Mouse (Mus musculus) forebrain, embryonic 11.5 days (tissue): Measurements from ENCODE around the gene Gm5426. TPM values are rescaled to one million over a fixed set of nuclear protein-coding genes. Genes with fewer than 3 reads are reported as not detected.
"Not testable (repeated sequence)": the region's sequence is repeated elsewhere in the genome, so short reads cannot be mapped to it uniquely, and the experiment has no call there.

Experiments
- ATAC-seq: fragments of 200-750 bp; cut with Nextera tagmentation; replicated peaks from 2 replicates; pipeline ENCODE4 v1.8.0; 2017; ENCODE audit warnings: moderate TSS enrichment; ENCODE audit not compliant: low FRiP score
- DNase-seq: peaks from one replicate; pipeline ENCODE4 v3.0.0-alpha.2; 2017; ENCODE audit warnings: low spot score
- H3K27ac ChIP-seq: fragments of 300-500 bp; sonication (generic); 2 replicates; pipeline ENCODE4 v1.5.1; 2014; ENCODE audit warnings: low read depth, low read length
- H3K27me3 ChIP-seq: fragments of 300-500 bp; sonication (generic); 2 replicates; pipeline ENCODE4 v1.6.1; 2014; ENCODE audit warnings: mild to moderate bottlenecking, low read length, mixed read lengths; ENCODE audit not compliant: control insufficient read depth, insufficient read depth
- H3K36me3 ChIP-seq: fragments of 300-500 bp; sonication (generic); 2 replicates; pipeline ENCODE4 v1.6.1; 2014; ENCODE audit warnings: mild to moderate bottlenecking, low read length, moderate library complexity, mixed read lengths; ENCODE audit not compliant: control insufficient read depth, insufficient read depth
- H3K4me1 ChIP-seq: fragments of 300-500 bp; sonication (generic); replicated peaks from 2 replicates; pipeline ENCODE4 v1.6.1; 2014; ENCODE audit warnings: low read length, mixed read lengths; ENCODE audit not compliant: control insufficient read depth, insufficient read depth
- H3K4me2 ChIP-seq: fragments of 300-500 bp; sonication (generic); 2 replicates; pipeline ENCODE4 v1.6.1; 2014; ENCODE audit warnings: low read depth, mild to moderate bottlenecking, low read length, moderate library complexity, mixed read lengths; ENCODE audit not compliant: severe bottlenecking
- H3K4me3 ChIP-seq: fragments of 300-500 bp; sonication (generic); 2 replicates; pipeline ENCODE4 v1.5.1; 2014; ENCODE audit warnings: low read depth, low read length
- H3K9ac ChIP-seq: fragments of 300-500 bp; sonication (generic); 2 replicates; pipeline ENCODE4 v1.6.1; 2014; ENCODE audit warnings: low read length
- H3K9me3 ChIP-seq: fragments of 300-500 bp; sonication (generic); 2 replicates; pipeline ENCODE4 v1.6.1; 2016; ENCODE audit warnings: low read length, mixed read lengths; ENCODE audit not compliant: control insufficient read depth
- WGBS: fragments of 180-500 bp; shearing (Covaris S2); extraction: QIAGEN DNeasy Blood & Tissue Kit; methylation state at CpG from one replicate; pipeline ENCODE4 v1.1.7; 2014; 5-methylcytosine and 5-hydroxymethylcytosine counted together
- polyA plus RNA-seq: library from polyadenylated mRNA; unstranded; fragments of >200 nt; fragmentation: Nextera tagmentation; extraction: Ambion mirVana; gene quantifications from 2 replicates; pipeline ENCODE4 v1.2.1, GENCODE M21; 2014

Gm5426 gene
- polyA plus RNA-seq, result not detected in 2 replicates

DNA sequence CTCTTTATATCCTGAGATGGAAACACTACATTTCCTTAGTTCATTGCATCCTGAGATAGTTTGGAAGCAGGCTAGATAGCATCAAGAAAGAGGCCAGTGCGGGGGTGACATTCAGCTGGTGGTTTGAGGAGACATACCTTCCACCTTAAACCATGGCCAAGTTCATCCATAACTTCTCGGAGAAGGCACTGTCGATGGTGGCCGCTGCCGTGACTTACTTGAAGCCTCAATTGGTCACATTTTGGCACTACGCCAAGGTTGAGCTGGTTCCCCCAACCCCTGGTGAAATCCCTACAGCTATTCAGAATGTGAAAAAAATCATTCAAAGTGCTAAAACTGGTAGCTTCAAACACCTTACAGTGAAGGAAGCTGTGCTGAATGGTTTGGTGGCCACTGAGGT, at the start of gene Gm5426:
Gene Gm5426, plus strand, starts transcription at position 153 of the 400 bp plus-strand sequence.
- H3K36me3 ChIP-seq, ATAC-seq, H3K4me3 ChIP-seq, H3K27me3 ChIP-seq, H3K9ac ChIP-seq, H3K9me3 ChIP-seq, H3K27ac ChIP-seq, DNase-seq, H3K4me2 ChIP-seq, H3K4me1 ChIP-seq: not testable (repeated sequence)
- 98% methylated on average over 6 of the region's 6 CpGs for WGBS

DNA sequence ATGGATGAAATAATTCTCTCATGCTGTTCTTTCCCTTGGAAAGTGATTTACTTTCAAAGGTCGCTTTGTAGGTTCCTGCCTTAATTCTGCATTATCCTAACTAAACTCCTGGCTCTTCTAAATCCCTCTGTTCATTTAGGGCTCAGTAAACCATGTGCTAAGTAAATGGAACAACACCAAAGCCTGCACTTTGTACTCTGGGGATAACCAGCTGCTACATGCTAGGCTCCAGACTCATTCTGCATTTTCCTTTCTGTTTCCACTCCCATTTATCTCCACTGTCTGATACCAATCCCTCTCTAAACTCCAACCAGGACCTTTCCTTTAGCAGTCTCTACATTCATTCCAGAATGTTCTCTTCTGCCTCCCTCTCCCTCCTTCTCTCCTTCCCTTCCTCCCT, 46.7 kb upstream of the Gm5426 start:
- H3K9ac ChIP-seq, result no peak overlapping the region
- no peaks in the 10 kb centered on the region for H3K9me3 ChIP-seq
- no peaks in the 10 kb centered on the region for H3K36me3 ChIP-seq
- DNase-seq, result no peak
- H3K4me1 ChIP-seq, result no peaks in the 10 kb centered on the region
- H3K27ac ChIP-seq, result no peak overlapping the region
- 35% methylated on average over 1 of the region's 1 CpGs for WGBS
- no peaks in the 10 kb centered on the region for H3K27me3 ChIP-seq
- H3K4me3 ChIP-seq, result no peak overlapping the region
- no peak overlapping the region for H3K4me2 ChIP-seq
- ATAC-seq, result no peak

DNA sequence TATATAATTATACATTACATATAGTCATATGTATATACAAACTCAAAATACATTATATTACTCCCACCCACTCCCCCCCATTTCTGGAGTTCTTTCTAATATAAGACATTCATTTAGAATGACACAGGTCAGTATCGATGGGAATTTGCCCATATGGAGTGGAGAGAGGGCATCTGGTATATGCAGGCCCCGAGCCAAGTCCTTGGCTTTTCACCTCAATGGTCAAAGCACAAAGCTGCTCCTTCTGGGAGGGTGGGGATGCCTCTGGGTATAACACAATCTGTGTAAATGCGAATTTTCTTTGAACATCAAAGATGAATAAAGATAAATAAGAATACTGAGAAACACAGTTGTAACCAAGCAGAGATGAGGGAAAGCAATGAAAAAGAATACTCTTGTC, 46.0 kb upstream of the Gm5426 start:
- Histone ChIP-seq H3K4me3 (no peak overlapping the region), H3K4me2 (no peak overlapping the region), H3K36me3 (no peaks in the 10 kb centered on the region), H3K9ac (no peak overlapping the region), H3K27me3 (no peaks in the 10 kb centered on the region), H3K27ac (no peak overlapping the region), H3K9me3 (no peaks in the 10 kb centered on the region), H3K4me1 (no peaks in the 10 kb centered on the region)
- no peak for ATAC-seq
- no peak for DNase-seq
- WGBS, result 82% methylated on average over 3 of the region's 3 CpGs

DNA sequence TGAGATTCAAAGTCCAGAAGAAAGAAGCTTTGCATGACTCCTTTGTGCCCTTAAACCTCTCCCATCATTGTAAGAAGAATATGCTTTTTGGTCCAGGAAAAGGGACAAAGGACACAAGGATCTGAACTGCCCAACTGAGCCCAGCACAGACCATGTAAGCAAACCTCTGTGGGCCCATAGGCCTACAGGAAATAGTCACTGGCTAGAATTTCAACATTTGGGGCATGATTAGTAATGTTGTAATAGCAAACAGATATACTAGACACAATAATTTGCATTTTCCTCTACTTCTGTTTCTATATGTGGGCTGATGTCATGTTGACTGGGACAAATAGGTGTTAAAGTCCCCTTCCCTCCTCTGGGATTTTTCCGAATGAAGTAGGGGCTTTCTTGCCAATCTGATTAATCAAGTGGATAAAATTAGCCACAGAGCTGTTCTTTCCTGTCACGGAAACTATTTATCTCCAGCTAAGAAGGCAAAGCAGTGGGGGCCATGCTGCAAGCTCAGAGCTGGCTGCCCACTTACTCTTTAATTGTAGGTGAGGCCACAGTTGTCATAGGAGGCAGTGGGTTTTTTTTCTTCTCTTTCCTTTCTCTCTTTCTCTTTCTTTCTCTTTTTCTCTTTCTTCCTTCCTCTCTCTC, 42.4 kb upstream of the Gm5426 start:
- no peak for ATAC-seq
- H3K36me3 ChIP-seq, result no peaks in the 10 kb centered on the region
- H3K27ac ChIP-seq, result no peak overlapping the region
- H3K9me3 ChIP-seq, result no peaks in the 10 kb centered on the region
- H3K4me2 ChIP-seq, result no peak overlapping the region
- WGBS, result 19% methylated on average over 2 of the region's 2 CpGs
- H3K4me1 ChIP-seq, result no peaks in the 10 kb centered on the region
- no peak overlapping the region for H3K4me3 ChIP-seq
- H3K27me3 ChIP-seq, result no peaks in the 10 kb centered on the region
- H3K9ac ChIP-seq, result no peak overlapping the region
- no peak for DNase-seq

DNA sequence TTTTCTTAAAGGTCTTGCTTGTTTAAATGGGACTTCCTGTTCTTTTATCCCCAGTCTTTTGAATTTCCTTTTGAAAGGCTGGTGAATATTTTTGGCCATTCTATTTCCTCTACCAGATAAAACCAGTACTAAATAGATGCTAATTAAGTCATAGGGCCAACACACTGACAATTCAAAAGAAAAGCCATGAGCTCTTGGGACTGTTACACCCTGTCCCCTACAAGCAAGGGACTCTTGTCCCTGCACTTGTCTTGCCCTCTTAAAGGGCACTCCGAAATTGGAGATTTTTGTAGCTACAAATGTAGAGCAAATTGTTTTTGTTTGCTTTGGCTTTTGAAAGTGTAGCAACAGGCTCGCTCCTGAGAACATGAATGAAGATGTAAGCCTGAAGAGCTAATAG, 41.8 kb upstream of the Gm5426 start:
- no peak overlapping the region for H3K27ac ChIP-seq
- H3K27me3 ChIP-seq, result no peaks in the 10 kb centered on the region
- no peak overlapping the region for H3K9ac ChIP-seq
- no peak for ATAC-seq
- H3K36me3 ChIP-seq, result no peaks in the 10 kb centered on the region
- H3K4me1 ChIP-seq, result no peaks in the 10 kb centered on the region
- H3K4me3 ChIP-seq, result no peak overlapping the region
- 71% methylated on average over 2 of the region's 2 CpGs for WGBS
- H3K9me3 ChIP-seq, result no peaks in the 10 kb centered on the region
- no peak overlapping the region for H3K4me2 ChIP-seq
- DNase-seq, result no peak

DNA sequence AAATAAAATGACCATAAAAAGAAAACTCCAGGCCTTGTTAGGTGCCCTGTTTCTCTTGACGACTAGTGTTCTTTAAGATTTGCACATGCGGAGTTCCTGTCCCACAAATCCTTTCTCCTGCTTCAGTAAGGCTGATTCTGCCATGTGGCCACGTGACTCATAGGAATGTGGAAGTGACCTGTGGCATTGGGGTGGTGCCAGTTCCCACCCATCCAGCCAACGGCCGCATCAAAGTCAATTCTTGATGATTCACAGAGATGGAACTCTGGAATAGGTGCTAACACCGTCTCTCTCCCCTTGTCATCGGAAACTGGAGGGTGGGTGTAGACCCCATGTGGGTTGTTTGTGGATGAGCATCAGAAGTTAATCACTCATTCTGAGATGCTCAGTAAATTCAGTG, 39.7 kb upstream of the Gm5426 start:
- H3K27ac ChIP-seq, result no peak overlapping the region
- no peaks in the 10 kb centered on the region for H3K36me3 ChIP-seq
- H3K9ac ChIP-seq, result no peak overlapping the region
- 90% methylated on average over 7 of the region's 7 CpGs for WGBS
- H3K9me3 ChIP-seq, result no peaks in the 10 kb centered on the region
- no peak overlapping the region for H3K4me2 ChIP-seq
- DNase-seq (no peak), ATAC-seq (no peak)
- no peak overlapping the region for H3K4me3 ChIP-seq
- no peaks in the 10 kb centered on the region for H3K27me3 ChIP-seq
- H3K4me1 ChIP-seq, result no peaks in the 10 kb centered on the region

DNA sequence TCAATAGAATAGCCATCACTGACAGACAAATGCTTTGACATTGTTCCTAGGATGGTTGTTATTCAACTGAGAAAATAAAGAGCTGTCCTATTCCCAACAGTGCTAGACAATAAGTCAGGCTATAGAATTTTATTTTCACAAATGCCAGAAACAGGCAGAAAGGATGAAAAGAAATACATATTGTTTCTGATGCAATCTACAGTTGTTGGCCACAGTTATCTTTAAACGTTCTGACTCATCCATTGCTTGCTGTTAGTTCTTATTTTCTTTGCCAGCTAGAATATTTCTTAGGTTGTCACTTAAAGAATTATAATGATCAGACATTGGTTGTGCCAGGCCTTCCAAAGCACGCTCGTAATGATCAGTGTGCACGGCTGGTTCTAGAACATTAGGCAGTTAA, 35.4 kb upstream of the Gm5426 start:
- Histone ChIP-seq H3K4me1 (no peaks in the 10 kb centered on the region), H3K27ac (no peak overlapping the region), H3K36me3 (no peaks in the 10 kb centered on the region), H3K9ac (no peak overlapping the region), H3K4me3 (no peak overlapping the region), H3K4me2 (no peak overlapping the region), H3K27me3 (no peaks in the 10 kb centered on the region), H3K9me3 (no peaks in the 10 kb centered on the region)
- WGBS, result 81% methylated on average over 4 of the region's 4 CpGs
- DNase-seq (no peak), ATAC-seq (no peak)

DNA sequence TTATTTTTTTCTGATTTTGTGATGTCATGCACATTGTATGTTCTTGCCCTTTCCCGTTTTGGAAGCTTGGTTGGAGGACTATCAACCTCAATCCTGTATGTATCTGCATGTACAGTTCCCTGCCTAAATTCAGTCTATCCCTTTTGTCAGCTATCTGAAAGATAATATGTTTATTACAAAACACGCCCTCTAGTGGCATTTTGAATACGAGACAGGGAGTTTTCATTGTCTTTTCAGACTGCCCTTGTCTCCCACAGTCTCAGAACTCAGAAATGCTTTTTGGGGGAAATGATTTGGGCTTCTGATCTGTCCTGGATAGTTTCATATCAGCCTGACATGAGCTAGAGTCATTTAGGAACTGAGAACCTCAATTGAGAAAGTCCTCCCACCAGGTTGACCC, 32.2 kb upstream of the Gm5426 start:
- ATAC-seq (no peak), DNase-seq (no peak)
- Histone ChIP-seq H3K4me2 (no peak overlapping the region), H3K27ac (no peak overlapping the region), H3K4me1 (no peaks in the 10 kb centered on the region), H3K27me3 (no peaks in the 10 kb centered on the region), H3K9me3 (no peaks in the 10 kb centered on the region), H3K4me3 (no peak overlapping the region), H3K9ac (no peak overlapping the region), H3K36me3 (no peaks in the 10 kb centered on the region)
- WGBS, result 45% methylated on average over 3 of the region's 3 CpGs

DNA sequence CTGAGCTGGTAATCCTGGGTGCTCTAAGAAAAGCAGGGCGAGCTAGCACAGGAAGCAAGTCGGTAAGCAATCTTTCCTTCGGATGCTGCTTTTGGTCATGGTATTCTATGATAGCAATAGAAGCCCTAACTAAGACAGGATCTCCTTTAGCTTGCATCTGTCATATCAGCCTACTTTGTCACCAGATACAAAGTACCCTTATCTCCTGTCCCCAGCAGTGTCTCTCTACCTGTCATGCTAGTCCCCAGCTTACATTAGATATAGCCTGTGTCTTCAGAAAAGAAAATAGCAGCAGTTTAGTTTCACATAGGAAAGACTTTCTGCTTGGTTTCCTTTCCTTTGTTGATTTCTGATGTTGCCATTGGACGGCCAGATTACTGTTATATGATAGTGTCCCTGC, 31.8 kb upstream of the Gm5426 start:
- no peak overlapping the region for H3K4me3 ChIP-seq
- no peak overlapping the region for H3K9ac ChIP-seq
- no peaks in the 10 kb centered on the region for H3K9me3 ChIP-seq
- H3K4me1 ChIP-seq, result no peaks in the 10 kb centered on the region
- no peak for ATAC-seq
- H3K27ac ChIP-seq, result no peak overlapping the region
- DNase-seq, result no peak
- H3K27me3 ChIP-seq, result no peaks in the 10 kb centered on the region
- no peak overlapping the region for H3K4me2 ChIP-seq
- WGBS, result 84% methylated on average over 4 of the region's 4 CpGs
- no peaks in the 10 kb centered on the region for H3K36me3 ChIP-seq
